Mouse (Mus musculus): ENCODE data around the gene Slc2a5.

DNA sequence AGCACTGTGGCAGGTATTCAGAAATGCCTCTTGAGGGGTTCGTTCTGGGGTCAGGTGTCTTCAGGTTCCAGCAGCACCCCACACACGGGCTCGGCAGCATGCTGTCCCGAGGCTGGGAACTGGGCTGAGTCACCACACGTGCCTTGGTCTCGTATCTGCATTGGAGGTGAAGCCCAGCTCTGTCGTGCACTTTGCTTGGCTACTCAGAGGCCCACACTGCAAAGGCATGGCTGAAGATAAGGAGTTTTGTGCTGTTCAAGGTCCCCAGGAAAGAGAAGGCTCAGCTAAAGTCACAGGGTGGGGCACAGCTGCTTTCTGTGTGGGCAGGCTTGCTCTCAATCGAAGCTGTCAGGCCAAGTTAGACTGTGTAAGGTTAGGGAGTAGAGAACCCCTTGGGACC lies 33.4 kb downstream of the Slc2a5 start:
- no peak for TF ChIP-seq CTCF (IDR thresholded peaks at IDR 0.05; ENCODE audit: low read depth)
- no peak for TF ChIP-seq EP300 (optimal IDR thresholded peaks at IDR 0.05)

Measured in stomach, postnatal 0 days (tissue).